ENCODE assay signal across 14 mouse cellular contexts in genomic region chr6:54849179-54850156, GRCm38 (mm10). TPM values are rescaled to one million over a fixed set of nuclear protein-coding genes. Genes with fewer than 3 reads are reported as not detected.
DNase-seq lines count a peak whose midpoint lies in the region; ATAC-seq and TF ChIP-seq lines count a peak whose summit lies in the region.
"Had no signal": no experiment of that assay in that cellular context is flagged by ENCODE, and none has a peak within 500 bp of the region (broad histone marks: within the 10 kb centered on the region; RNA-seq: fewer than 3 reads in every experiment).

No protein-coding gene starts in this region.

- H3K27me3 ChIP-seq in liver, postnatal 0 days (ENCODE audit: insufficient read depth, low read length): no peaks in the 10 kb centered on the region
- H3K27me3 ChIP-seq: CH12.LX; liver, embryonic 13.5 days; midbrain, embryonic 12.5 days; neural tube, embryonic 15.5 days had no signal

- H3K27ac ChIP-seq in liver, postnatal 0 days (ENCODE audit: low read depth): no peak overlapping the region
- H3K27ac ChIP-seq: forebrain, embryonic 10.5 days; liver, embryonic 13.5 days; midbrain, embryonic 12.5 days; neural tube, embryonic 15.5 days had no signal

- H3K4me2 ChIP-seq in liver, postnatal 0 days (ENCODE audit: low read depth, low read length): 0 out of 2 replicates have a peak overlapping the region, but pooled peaks have one; percentile 0
- H3K4me2 ChIP-seq: liver, embryonic 13.5 days; midbrain, embryonic 12.5 days; neural tube, embryonic 15.5 days had no signal

- TF ChIP-seq CTCF in liver, postnatal 0 days (IDR thresholded peaks at IDR 0.05; ENCODE audit: low read depth): no peak

- H3K9ac ChIP-seq in liver, postnatal 0 days (replicated peaks): no peak overlapping the region
- H3K9ac ChIP-seq: liver, embryonic 13.5 days; midbrain, embryonic 12.5 days; neural tube, embryonic 15.5 days had no signal

- peak; percentile 25 to 31 for DNase-seq in adrenal gland, postnatal 36 days
- DNase-seq in adrenal gland, adult 8-10 months: no peak
- DNase-seq in 3T3-L1 (ENCODE audit: low read depth, low spot score): peak; percentile 73
- peak; percentile 55 for DNase-seq in Muller cell, postnatal 12 days (ENCODE audit: inconsistent ontology term)
- DNase-seq in liver, postnatal 0 days: no peak
- DNase-seq in cerebellum, postnatal 25 days: no peak
- DNase-seq in gastrocnemius, postnatal 25 days: no peak
- DNase-seq in embryo, embryonic 10.5 days (ENCODE audit: low spot score): no peak
- DNase-seq: kidney, adult 11 months; liver, embryonic 13.5 days had no signal

- 0 out of 2 replicates have a peak, but pooled peaks have one; percentile 45 for ATAC-seq in liver, postnatal 0 days

- no peak for TF ChIP-seq EP300 in liver, postnatal 0 days (IDR thresholded peaks at IDR 0.05; ENCODE audit: low read depth)

- H3K4me3 ChIP-seq in liver, postnatal 0 days (ENCODE audit: low read depth, low read length): no peak overlapping the region
- H3K4me3 ChIP-seq: forebrain, embryonic 10.5 days; liver, embryonic 13.5 days; midbrain, embryonic 12.5 days; neural tube, embryonic 15.5 days had no signal

- peaks cover 33% of the 10 kb centered on the region for H3K4me1 ChIP-seq in liver, postnatal 0 days (ENCODE audit: insufficient read depth)

- no peaks in the 10 kb centered on the region for H3K9me3 ChIP-seq in liver, postnatal 0 days (ENCODE audit: low read length)
- H3K9me3 ChIP-seq: forebrain, embryonic 10.5 days; liver, embryonic 13.5 days; midbrain, embryonic 12.5 days; neural tube, embryonic 15.5 days had no signal

- WGBS in liver, postnatal 0 days (ENCODE audit: insufficient replicate concordance): 19% methylated on average over 4 of the region's 4 CpGs

- no peaks in the 10 kb centered on the region for H3K36me3 ChIP-seq in liver, postnatal 0 days (replicated peaks; ENCODE audit: insufficient read depth, low read length)
- H3K36me3 ChIP-seq: forebrain, embryonic 10.5 days; liver, embryonic 13.5 days; midbrain, embryonic 12.5 days; neural tube, embryonic 15.5 days had no signal

RNA-seq across cellular contexts. Expression of gene Znrf2, which starts 32.8 kb away (rescaled TPM):
- total RNA-seq in adrenal gland, postnatal 36 days (2021): 10 to 100 TPM; 36.9 to 53.2 TPM
- total RNA-seq in adrenal gland, adult 8-10 months (2022): 10 to 100 TPM; 50.4 to 77.4 (median 56.5) TPM
- 4.4 and 4.9 TPM in 2 replicates for polyA plus RNA-seq in liver, postnatal 0 days (2015; fragmentation: Nextera tagmentation; extraction: Ambion mirVana)
- 10 to 100 TPM; 11.5 to 13.1 TPM for total RNA-seq in gastrocnemius, postnatal 25 days (2021)

Comparison
In these comparisons a context has a peak if more than half of its experiments do, and no peak if none do; other contexts are left out.
1. DNase-seq: peak in adrenal gland, postnatal 36 days (2 of 2), 3T3-L1 (single experiment) and Muller cell, postnatal 12 days (single experiment); none in adrenal gland, adult 8-10 months (single experiment), liver, postnatal 0 days (single experiment), cerebellum, postnatal 25 days (0 of 2), gastrocnemius, postnatal 25 days (single experiment) and embryo, embryonic 10.5 days (single experiment).